ENCODE assay signal across 32 mouse cellular contexts in genomic region chr7:53522195-53522917, GRCm38 (mm10).
"Had no signal": no experiment of that assay in that cellular context is flagged by ENCODE, and none has a peak within 500 bp of the region (broad histone marks: within the 10 kb centered on the region; RNA-seq: fewer than 3 reads in every experiment).

No protein-coding gene starts in this region.

- H3K4me2 ChIP-seq: heart, embryonic 11.5 days; heart, embryonic 13.5 days; heart, embryonic 15.5 days; hindbrain, embryonic 12.5 days; hindbrain, embryonic 13.5 days; hindbrain, embryonic 14.5 days; hindbrain, embryonic 15.5 days; kidney, embryonic 15.5 days had no signal

- DNase-seq: heart, postnatal 10 days; heart, postnatal 14 days; heart, postnatal 36 days; heart, postnatal 4 days; kidney, adult 11 months; kidney, adult 18-20 months; kidney, adult 2 months; kidney, adult 8-10 months; kidney, adult 9 months; kidney, postnatal 10 days; kidney, postnatal 14 days; kidney, postnatal 25 days; kidney, postnatal 36 days; kidney, postnatal 4 days; layer of hippocampus, adult 9-11 months; layer of hippocampus, postnatal 36 days had no signal

- ATAC-seq: hindbrain, embryonic 16.5 days; hindbrain, postnatal 0 days; inflammation-experienced regulatory T-cells, adult 6 months had no signal

- H3K36me3 ChIP-seq: heart, embryonic 10.5 days; heart, embryonic 13.5 days; heart, embryonic 15.5 days; hindbrain, embryonic 10.5 days; hindbrain, embryonic 12.5 days; hindbrain, embryonic 13.5 days; hindbrain, embryonic 15.5 days; kidney, embryonic 15.5 days had no signal

- H3K9ac ChIP-seq: heart, embryonic 13.5 days; heart, embryonic 15.5 days; hindbrain, embryonic 12.5 days; hindbrain, embryonic 13.5 days; hindbrain, embryonic 14.5 days; hindbrain, embryonic 15.5 days; kidney, embryonic 15.5 days had no signal

- H3K27me3 ChIP-seq: heart, embryonic 13.5 days; heart, embryonic 15.5 days; hindbrain, embryonic 12.5 days; hindbrain, embryonic 13.5 days; hindbrain, embryonic 15.5 days; kidney, embryonic 15.5 days had no signal

- H3K4me3 ChIP-seq: heart, embryonic 10.5 days; heart, embryonic 13.5 days; heart, embryonic 15.5 days; hindbrain, embryonic 10.5 days; hindbrain, embryonic 12.5 days; hindbrain, embryonic 13.5 days; hindbrain, embryonic 15.5 days; kidney, embryonic 15.5 days; layer of hippocampus, adult 2 months; left cerebral cortex, adult 2 months had no signal

- H3K4me1 ChIP-seq: heart, embryonic 10.5 days; heart, embryonic 13.5 days; heart, embryonic 15.5 days; hindbrain, embryonic 10.5 days; hindbrain, embryonic 12.5 days; hindbrain, embryonic 13.5 days; hindbrain, embryonic 15.5 days; kidney, embryonic 15.5 days had no signal

- H3K27ac ChIP-seq: heart, embryonic 10.5 days; heart, embryonic 13.5 days; heart, embryonic 15.5 days; hindbrain, embryonic 10.5 days; hindbrain, embryonic 12.5 days; hindbrain, embryonic 13.5 days; hindbrain, embryonic 14.5 days; hindbrain, embryonic 15.5 days; hindbrain, postnatal 0 days; kidney, embryonic 15.5 days; kidney, postnatal 0 days; layer of hippocampus, adult 2 months; left cerebral cortex, adult 2 months had no signal

- H3K9me3 ChIP-seq: heart, embryonic 10.5 days; heart, embryonic 13.5 days; heart, embryonic 15.5 days; hindbrain, embryonic 10.5 days; hindbrain, embryonic 12.5 days; hindbrain, embryonic 13.5 days; hindbrain, embryonic 15.5 days; kidney, embryonic 15.5 days had no signal
